Mouse (Mus musculus) kidney, embryonic 15.5 days (tissue): ENCODE results near the gene St14. TPM values are rescaled to one million over a fixed set of nuclear protein-coding genes. Genes with fewer than 3 reads are reported as not detected.
"Not testable (repeated sequence)": the region's sequence is repeated elsewhere in the genome, so short reads cannot be mapped to it uniquely, and the experiment has no call there.

Source experiments
- ATAC-seq: fragments of 200-750 bp; cut with Nextera tagmentation; replicated peaks from 2 replicates; pipeline ENCODE4 v1.8.0; 2017; ENCODE audit warnings: moderate TSS enrichment; ENCODE audit not compliant: low FRiP score
- H3K27ac ChIP-seq: fragments of 300-500 bp; sonication (generic); 2 replicates; pipeline ENCODE4 v1.5.1; 2015; ENCODE audit warnings: mild to moderate bottlenecking, inconsistent platforms
- H3K27me3 ChIP-seq: fragments of 300-500 bp; sonication (generic); 2 replicates; pipeline ENCODE4 v1.6.1; 2015; ENCODE audit warnings: inconsistent platforms
- H3K36me3 ChIP-seq: fragments of 300-500 bp; sonication (generic); 2 replicates; pipeline ENCODE4 v1.6.1; 2015; ENCODE audit warnings: inconsistent platforms
- H3K4me1 ChIP-seq: fragments of 300-500 bp; sonication (generic); 2 replicates; pipeline ENCODE4 v1.6.1; 2015; ENCODE audit warnings: inconsistent platforms
- H3K4me2 ChIP-seq: fragments of 300-500 bp; sonication (generic); 2 replicates; pipeline ENCODE4 v1.6.1; 2015; ENCODE audit warnings: moderate library complexity, mild to moderate bottlenecking, inconsistent platforms
- H3K4me3 ChIP-seq: fragments of 300-500 bp; sonication (generic); replicated peaks from 2 replicates; pipeline ENCODE4 v1.5.1; 2015; ENCODE audit warnings: mild to moderate bottlenecking, inconsistent platforms
- H3K9ac ChIP-seq: fragments of 300-500 bp; sonication (generic); 2 replicates; pipeline ENCODE4 v1.6.1; 2015; ENCODE audit warnings: mild to moderate bottlenecking, inconsistent platforms
- H3K9me3 ChIP-seq: fragments of 300-500 bp; sonication (generic); replicated peaks from 2 replicates; pipeline ENCODE4 v1.6.1; 2016; ENCODE audit warnings: inconsistent platforms
- WGBS: fragments of 180-500 bp; shearing (Covaris S2); methylation state at CpG from one replicate; pipeline ENCODE4 v1.1.7; 2015; ENCODE audit warnings: mixed read lengths; 5-methylcytosine and 5-hydroxymethylcytosine counted together
- polyA plus RNA-seq: library from polyadenylated mRNA; unstranded; fragments of >200 nt; fragmentation: Nextera tagmentation; extraction: Ambion mirVana; gene quantifications from 2 replicates; pipeline ENCODE4 v1.2.1, GENCODE M21; 2015

St14 gene
- polyA plus RNA-seq: 32.0 and 32.5 TPM in 2 replicates

DNA sequence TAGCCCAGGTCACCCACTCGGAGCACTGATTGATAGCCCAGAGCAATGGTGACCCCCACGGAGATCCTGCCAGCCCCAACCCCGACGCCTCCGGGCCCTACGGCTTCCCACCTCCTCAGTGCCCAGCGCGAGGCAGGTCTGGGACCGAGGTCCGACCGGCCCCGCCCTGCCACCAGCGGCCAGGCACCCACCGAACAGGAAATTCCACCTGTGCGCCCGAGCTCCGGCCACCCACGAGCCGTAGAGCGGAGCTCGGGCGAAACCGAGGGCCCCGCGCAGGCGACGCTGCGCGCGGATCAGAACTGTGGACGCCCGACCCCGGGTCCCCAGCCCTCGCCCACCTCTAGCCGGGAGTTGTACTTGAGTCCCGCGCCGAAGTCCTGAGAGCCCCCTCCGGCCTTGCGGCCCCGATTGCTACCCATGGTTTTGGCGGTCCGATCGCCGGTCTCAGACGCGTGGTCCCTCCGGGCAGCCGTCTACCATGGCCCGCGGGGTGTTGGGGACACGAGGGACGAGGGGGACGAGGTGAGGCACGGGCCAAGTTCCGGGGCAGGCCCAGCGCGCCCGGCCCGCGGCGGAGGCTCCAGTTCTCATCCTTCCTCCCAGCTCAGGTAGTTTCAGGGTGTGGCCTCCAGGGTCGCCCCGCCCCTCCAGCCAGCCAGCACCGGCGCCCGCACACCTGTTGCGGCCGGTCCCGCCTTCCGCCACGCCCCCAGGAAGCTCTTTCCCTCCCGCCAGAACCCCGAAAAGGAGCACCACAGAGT lies at the start of gene St14:
TSS of gene St14 (minus strand) at position 649 of the 764 bp plus-strand sequence.
- peak within 1 kb of the TSS; percentile 93 for H3K4me2 ChIP-seq
- H3K27me3 ChIP-seq: peaks cover 75% of the 10 kb centered on the region
- peak; percentile 86 for ATAC-seq
- H3K9ac ChIP-seq: peak within 1 kb of the TSS; percentile 61
- H3K4me3 ChIP-seq: peak within 1 kb of the TSS; percentile 59
- H3K27ac ChIP-seq: peak within 1 kb of the TSS; percentile 38; the same call in 1 of the 2 replicates
- H3K9me3 ChIP-seq: no peaks in the 10 kb centered on the region
- under 1% methylated on average over 74 of the region's 74 CpGs for WGBS
- H3K36me3 ChIP-seq: no peaks in the 10 kb centered on the region
- H3K4me1 ChIP-seq: peaks cover 21% of the 10 kb centered on the region

DNA sequence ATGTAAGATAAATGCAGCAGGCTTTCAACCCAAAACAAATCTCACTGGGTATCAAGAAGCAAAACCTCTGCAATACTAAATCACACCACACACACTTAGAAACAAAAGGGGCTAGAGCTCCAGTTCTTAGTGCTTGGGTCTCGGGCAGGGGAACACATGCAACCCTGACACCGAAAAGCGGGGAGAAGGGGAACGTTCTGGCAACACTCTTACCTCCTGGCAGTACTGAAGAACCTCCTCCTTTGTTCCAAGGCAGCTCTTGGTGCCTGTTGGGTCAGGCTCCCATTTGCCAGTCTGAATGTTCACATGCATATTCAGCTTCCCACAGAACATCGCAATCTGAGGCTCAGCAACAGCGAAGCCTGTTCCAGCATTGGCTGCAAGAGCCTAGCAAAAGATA lies 46.0 kb upstream of the St14 start:
- Histone ChIP-seq H3K9ac (no peak overlapping the region), H3K4me1 (peaks cover 14% of the 10 kb centered on the region), H3K4me2 (no peak overlapping the region), H3K4me3 (no peak overlapping the region), H3K27me3 (no peaks in the 10 kb centered on the region), H3K9me3 (no peaks in the 10 kb centered on the region), H3K36me3 (peaks cover 35% of the 10 kb centered on the region), H3K27ac (no peak overlapping the region)
- no peak for ATAC-seq
- 91% methylated on average over 6 of the region's 6 CpGs for WGBS

DNA sequence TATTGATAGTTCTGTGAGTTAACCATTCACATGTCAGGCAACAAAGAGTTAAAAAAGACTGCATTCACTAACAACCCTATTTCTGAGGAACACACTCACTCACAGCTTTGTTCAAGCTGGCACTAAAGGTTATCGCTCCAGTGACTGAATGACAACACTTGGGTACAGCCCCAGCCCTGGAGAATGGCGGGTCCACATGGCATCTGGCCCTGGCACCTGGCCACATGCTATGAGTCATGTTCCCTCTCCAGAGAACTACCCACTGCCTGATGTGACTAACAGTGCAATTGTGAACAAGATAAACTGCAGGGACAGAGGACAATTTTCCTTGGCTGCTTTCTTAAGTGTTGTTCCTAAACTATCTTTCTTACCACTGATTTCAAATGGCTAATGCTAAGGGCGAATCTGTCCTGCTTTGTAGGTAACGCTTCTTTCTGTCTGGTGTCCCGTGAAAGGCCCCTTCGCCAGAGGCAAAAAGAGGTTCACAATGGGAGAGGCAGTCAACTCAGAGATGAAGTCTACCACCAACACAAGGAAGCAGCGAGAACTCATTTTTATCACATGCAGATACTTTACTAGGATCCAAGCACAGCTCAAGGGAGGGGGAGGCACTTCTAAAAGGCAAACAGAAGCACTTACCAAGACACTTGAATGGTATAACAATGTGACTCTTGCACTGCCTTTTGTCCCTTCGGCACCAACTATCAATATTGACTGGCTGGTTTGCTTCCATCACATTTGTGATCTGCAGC lies 44.9 kb upstream of the St14 start:
- Histone ChIP-seq H3K4me2 (no peak overlapping the region), H3K4me3 (no peak overlapping the region), H3K27ac (no peak overlapping the region), H3K4me1 (peaks cover 6% of the 10 kb centered on the region), H3K27me3 (no peaks in the 10 kb centered on the region), H3K9me3 (no peaks in the 10 kb centered on the region), H3K36me3 (peaks cover 46% of the 10 kb centered on the region), H3K9ac (no peak overlapping the region)
- no peak for ATAC-seq
- 82% methylated on average over 8 of the region's 8 CpGs for WGBS

DNA sequence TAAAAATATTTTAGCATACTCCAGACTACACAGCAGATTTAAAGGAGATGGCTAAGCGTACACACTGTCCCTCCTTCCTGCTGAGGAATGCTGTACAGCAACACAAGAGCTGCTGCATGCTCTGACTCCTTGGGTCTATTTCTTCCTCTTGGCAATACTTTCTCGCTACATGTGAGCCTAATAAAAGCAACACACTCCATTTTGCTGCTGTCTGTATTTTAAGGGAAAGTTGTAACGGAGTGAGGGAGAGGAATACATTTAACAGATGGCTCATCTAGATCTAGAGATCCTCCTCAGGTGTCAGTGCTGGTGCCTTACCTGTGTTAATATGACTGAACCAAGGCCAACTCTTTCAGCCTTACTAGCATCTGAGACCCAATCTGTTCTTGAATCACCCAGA lies 44.3 kb upstream of the St14 start:
- H3K27ac ChIP-seq: no peak overlapping the region
- 0 out of 2 replicates have a peak, but pooled peaks cover 3% of the 10 kb centered on the region for H3K4me1 ChIP-seq
- WGBS: 87% methylated on average over 3 of the region's 3 CpGs
- no peak for ATAC-seq
- no peak overlapping the region for H3K4me2 ChIP-seq
- no peaks in the 10 kb centered on the region for H3K27me3 ChIP-seq
- no peak overlapping the region for H3K4me3 ChIP-seq
- peaks cover 52% of the 10 kb centered on the region for H3K36me3 ChIP-seq
- H3K9me3 ChIP-seq: no peaks in the 10 kb centered on the region
- H3K9ac ChIP-seq: no peak overlapping the region

DNA sequence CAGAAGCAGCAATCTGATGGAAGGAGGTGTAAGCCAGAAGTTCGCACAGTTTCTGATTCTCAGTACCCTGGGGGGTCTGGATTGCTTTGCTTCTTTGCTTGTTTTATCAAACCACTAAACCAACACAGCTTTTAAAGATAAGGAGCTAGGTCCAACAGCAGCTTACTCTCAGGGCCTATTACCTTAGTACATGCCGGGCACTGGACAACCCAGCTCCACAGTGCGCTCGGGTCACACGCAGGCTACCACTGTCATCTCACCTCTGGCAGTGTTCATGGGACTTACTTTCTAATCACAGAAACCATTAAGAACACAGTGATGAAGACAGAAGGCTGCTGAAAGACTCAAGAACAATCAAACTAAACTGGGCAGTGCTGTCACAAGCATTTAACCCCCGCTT lies 43.7 kb upstream of the St14 start:
- Histone ChIP-seq H3K4me2 (no peak overlapping the region), H3K9me3 (no peaks in the 10 kb centered on the region), H3K36me3 (peaks cover 56% of the 10 kb centered on the region), H3K9ac (no peak overlapping the region), H3K4me1 (0 out of 2 replicates have a peak, but pooled peaks cover 3% of the 10 kb centered on the region), H3K27me3 (no peaks in the 10 kb centered on the region), H3K4me3 (no peak overlapping the region), H3K27ac (no peak overlapping the region)
- WGBS: 91% methylated on average over 6 of the region's 6 CpGs
- ATAC-seq: no peak

DNA sequence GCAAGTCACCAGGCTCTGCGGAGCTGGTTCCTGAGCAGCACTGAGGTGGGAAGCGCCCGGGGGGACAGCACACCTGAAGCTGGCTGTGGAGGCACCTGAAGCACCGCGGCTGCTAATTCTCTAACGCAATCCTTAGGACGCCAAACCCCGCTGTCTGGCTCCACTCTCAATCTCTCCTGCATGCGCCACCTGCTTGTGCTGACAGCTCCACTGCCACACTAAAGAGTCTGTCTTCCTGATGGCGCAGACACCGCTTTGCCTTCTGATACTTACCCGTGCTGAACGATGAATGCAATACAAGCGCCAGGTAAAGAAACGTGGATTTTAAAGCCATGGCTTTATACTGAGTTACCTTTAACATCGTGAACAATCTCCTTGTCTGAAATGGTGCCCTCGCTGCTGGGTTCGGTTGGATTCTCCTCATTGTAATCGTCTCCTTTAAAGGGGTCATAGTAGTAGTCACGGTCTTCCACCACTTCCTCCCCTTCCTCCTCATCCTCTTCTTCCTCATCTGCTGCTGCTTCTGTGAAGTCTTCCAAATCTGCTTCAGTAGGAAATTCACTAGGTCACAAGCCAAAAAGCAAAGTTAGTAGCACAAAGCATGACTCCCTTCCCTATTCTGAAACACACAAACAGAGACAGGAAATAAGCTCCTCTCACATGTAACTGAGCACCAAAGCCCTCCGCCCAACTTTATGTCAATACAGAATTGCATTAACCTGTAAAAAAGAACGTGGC lies 36.9 kb upstream of the St14 start:
- ATAC-seq: no peak
- no peaks in the 10 kb centered on the region for H3K4me1 ChIP-seq
- WGBS: 94% methylated on average over 22 of the region's 22 CpGs
- H3K4me3 ChIP-seq: no peak overlapping the region
- no peak overlapping the region for H3K4me2 ChIP-seq
- H3K27me3 ChIP-seq: no peaks in the 10 kb centered on the region
- H3K27ac ChIP-seq: no peak overlapping the region
- no peak overlapping the region for H3K9ac ChIP-seq
- H3K9me3 ChIP-seq: no peaks in the 10 kb centered on the region
- H3K36me3 ChIP-seq: peaks cover 74% of the 10 kb centered on the region

DNA sequence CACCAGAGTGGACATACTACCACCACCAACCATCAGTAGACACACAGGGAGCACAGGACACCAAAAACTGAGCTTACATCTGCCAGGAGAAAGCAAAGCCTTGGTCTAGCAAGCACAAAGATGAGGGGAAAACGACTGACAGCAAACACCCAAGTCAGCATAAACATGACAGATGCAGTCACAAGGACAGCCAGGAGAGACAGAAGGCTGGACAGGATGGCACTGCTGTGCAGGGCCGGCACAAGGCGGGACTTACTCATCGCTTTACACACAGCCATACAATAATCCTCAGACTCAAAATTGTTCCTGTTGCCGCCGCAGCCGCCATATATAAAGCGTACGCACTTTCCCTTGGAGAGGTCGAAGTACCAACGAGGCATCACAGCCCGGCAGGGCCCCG lies 35.7 kb upstream of the St14 start:
- ATAC-seq: no peak
- Histone ChIP-seq H3K9ac (no peak overlapping the region), H3K27me3 (no peaks in the 10 kb centered on the region), H3K4me1 (no peaks in the 10 kb centered on the region), H3K36me3 (peaks cover 83% of the 10 kb centered on the region), H3K9me3 (no peaks in the 10 kb centered on the region), H3K4me2 (no peak overlapping the region), H3K4me3 (no peak overlapping the region), H3K27ac (no peak overlapping the region)
- WGBS: 89% methylated on average over 13 of the region's 13 CpGs

DNA sequence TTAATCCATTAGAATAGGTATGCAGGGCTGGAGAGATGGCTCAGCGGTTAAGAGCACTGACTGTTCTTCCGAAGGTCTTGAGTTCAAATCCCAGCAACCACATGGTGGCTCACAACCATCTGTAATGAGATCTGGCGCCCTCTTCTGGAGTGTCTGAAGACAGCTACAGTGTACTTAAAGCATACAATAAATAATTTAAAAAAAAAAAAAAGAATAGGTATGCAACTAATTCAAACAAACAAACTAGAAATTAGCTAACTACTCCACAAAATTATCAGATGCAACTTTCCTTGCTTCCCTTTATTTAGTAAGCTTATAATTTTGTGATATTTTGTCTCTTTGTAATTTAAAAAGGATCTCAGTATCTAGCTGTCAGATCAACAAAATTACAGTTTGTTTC lies 33.9 kb upstream of the St14 start:
- ATAC-seq, H3K4me1 ChIP-seq, H3K4me3 ChIP-seq, H3K27ac ChIP-seq, H3K27me3 ChIP-seq, H3K4me2 ChIP-seq, H3K9me3 ChIP-seq, H3K9ac ChIP-seq: not testable (repeated sequence)
- H3K36me3 ChIP-seq: peaks cover 84% of the 10 kb centered on the region
- WGBS: 92% methylated on average over 3 of the region's 3 CpGs

DNA sequence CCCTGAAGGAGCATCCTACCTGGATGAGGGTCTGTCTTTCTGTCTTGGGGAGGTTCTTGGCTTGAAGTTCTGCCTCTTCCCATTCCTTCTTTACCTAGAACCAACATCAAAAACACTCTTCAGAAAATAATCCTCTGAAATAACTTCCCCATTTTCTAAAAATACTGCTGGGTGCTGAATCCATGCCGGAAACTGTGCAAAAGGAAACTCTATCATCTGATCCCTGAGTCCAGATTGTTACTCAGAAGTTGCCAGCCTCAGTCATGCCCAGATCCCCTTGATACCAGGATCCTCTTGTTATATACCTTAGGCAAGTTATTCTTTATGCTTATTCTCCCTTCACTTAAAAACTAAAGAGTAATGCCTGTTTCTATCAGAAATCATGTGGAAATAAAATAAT lies 31.7 kb upstream of the St14 start:
- Histone ChIP-seq H3K27me3 (no peaks in the 10 kb centered on the region), H3K4me2 (no peak overlapping the region), H3K27ac (no peak overlapping the region), H3K9me3 (no peaks in the 10 kb centered on the region), H3K9ac (no peak overlapping the region), H3K4me3 (no peak overlapping the region), H3K4me1 (no peaks in the 10 kb centered on the region), H3K36me3 (peaks cover 94% of the 10 kb centered on the region)
- ATAC-seq: no peak
- WGBS: 88% methylated on average over 1 of the region's 1 CpGs

DNA sequence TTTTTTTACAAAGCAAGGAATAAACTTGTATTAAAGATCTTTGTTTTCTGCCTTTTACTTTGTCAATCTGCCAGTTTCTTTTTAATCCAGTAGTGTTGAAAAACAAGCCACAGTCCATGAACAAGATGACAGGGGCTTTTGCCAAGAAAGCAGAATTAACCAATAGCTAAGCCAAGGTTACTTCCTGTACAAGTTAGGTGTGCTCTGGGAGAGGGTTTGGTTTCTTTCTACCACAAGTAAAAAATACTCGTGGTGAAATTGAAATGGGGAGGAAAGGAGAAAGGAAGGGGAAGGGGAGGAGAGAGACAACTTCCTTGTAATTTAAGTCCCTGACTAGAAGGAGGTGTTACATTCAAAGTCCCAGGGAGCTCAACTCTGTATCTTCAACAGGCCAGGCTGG lies 31.3 kb upstream of the St14 start:
- Histone ChIP-seq H3K27me3 (no peaks in the 10 kb centered on the region), H3K9me3 (no peaks in the 10 kb centered on the region), H3K27ac (no peak overlapping the region), H3K9ac (no peak overlapping the region), H3K4me2 (no peak overlapping the region), H3K36me3 (peaks cover 94% of the 10 kb centered on the region), H3K4me1 (no peaks in the 10 kb centered on the region), H3K4me3 (no peak overlapping the region)
- no peak for ATAC-seq
- WGBS: 72% methylated on average over 1 of the region's 1 CpGs

DNA sequence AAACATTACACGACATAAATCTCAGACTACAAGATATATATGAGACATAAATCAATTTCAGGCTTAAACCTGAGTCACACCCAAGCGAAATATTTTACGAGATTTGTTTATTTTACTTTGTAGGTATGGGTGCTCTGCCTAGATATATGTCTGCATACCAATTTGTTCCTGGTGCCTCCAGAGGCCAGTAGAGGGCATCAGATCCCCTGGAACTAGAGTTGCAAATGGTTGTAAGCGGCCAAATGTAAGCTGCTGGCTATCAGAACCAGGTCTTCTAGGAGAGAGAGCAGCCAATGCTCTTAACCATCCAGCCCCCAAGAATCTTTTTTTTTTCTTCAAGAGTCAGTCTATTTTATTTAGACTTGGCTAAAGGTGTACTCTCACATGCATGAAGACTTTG lies 28.3 kb upstream of the St14 start:
- no peak for ATAC-seq
- no peak overlapping the region for H3K4me3 ChIP-seq
- 72% methylated on average over 4 of the region's 4 CpGs for WGBS
- no peaks in the 10 kb centered on the region for H3K4me1 ChIP-seq
- H3K36me3 ChIP-seq: peaks cover 99% of the 10 kb centered on the region
- no peaks in the 10 kb centered on the region for H3K27me3 ChIP-seq
- no peak overlapping the region for H3K9ac ChIP-seq
- no peak overlapping the region for H3K27ac ChIP-seq
- H3K4me2 ChIP-seq: no peak overlapping the region
- no peaks in the 10 kb centered on the region for H3K9me3 ChIP-seq

DNA sequence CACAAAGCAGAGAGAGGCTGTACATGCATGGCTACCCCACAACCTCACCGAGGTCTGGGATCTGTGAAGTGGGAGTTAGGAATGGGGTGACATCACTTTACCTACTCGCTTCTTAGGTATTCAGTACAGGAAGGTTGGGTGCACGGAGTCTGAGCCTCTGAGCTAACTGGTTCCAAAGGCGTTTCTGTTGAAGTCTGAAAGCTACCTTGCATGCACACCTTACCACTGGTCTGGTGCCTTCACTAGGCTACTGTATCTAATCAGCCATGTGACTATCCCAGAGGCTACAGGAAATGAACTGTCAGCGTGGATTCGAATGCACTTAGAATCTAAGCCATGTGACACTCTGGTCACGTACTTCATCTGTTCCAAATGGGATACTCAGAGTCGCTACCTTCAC lies 24.9 kb upstream of the St14 start:
- Histone ChIP-seq H3K27me3 (no peaks in the 10 kb centered on the region), H3K4me3 (no peak overlapping the region), H3K9ac (no peak overlapping the region), H3K4me1 (no peaks in the 10 kb centered on the region), H3K36me3 (peaks cover 98% of the 10 kb centered on the region), H3K9me3 (no peaks in the 10 kb centered on the region), H3K27ac (no peak overlapping the region), H3K4me2 (no peak overlapping the region)
- no peak for ATAC-seq
- WGBS: 88% methylated on average over 8 of the region's 8 CpGs
